Mouse (Mus musculus) liver (tissue): ENCODE data around the gene Cttnbp2nl.

ENCODE experiments used
- DNase-seq: peaks from one replicate; pipeline ENCODE4 v3.0.0-alpha.2; 2020; ENCODE audit warnings: mixed read lengths

The Cttnbp2nl gene

GRCm38 (mm10) chr3:105058627-105059513 is 5.9 kb upstream of the Cttnbp2nl start:
- DNase-seq = peak; percentile 70

- no peak for DNase-seq
Measured at GRCm38 (mm10) chr3:105055666-105056065, 2.7 kb upstream of the Cttnbp2nl start.

GRCm38 (mm10) chr3:105054952-105055351 is 2.0 kb upstream of the Cttnbp2nl start:
- DNase-seq = no peak

GRCm38 (mm10) chr3:105053698-105054001 is 704 bp upstream of the Cttnbp2nl start:
- DNase-seq = no peak

GRCm38 (mm10) chr3:105052171-105052936 is 592 bp downstream of the Cttnbp2nl start:
- DNase-seq = no peak

GRCm38 (mm10) chr3:105051103-105051502 is 1.8 kb downstream of the Cttnbp2nl start:
- no peak for DNase-seq

GRCm38 (mm10) chr3:105049848-105050247 is 3.1 kb downstream of the Cttnbp2nl start:
- no peak for DNase-seq

GRCm38 (mm10) chr3:105047616-105048015 is 5.3 kb downstream of the Cttnbp2nl start:
- DNase-seq = no peak

GRCm38 (mm10) chr3:105046870-105047269 is 6.1 kb downstream of the Cttnbp2nl start:
- DNase-seq = no peak

- DNase-seq = no peak
Measured at GRCm38 (mm10) chr3:105043746-105044145, 9.2 kb downstream of the Cttnbp2nl start.

- no peak for DNase-seq
Measured at GRCm38 (mm10) chr3:105040983-105041625, 11.8 kb downstream of the Cttnbp2nl start.

- DNase-seq = no peak
Measured at GRCm38 (mm10) chr3:105040002-105040401, 12.9 kb downstream of the Cttnbp2nl start.

- DNase-seq = no peak
Measured at GRCm38 (mm10) chr3:105037240-105037770, 15.6 kb downstream of the Cttnbp2nl start.

- DNase-seq = no peak
Measured at GRCm38 (mm10) chr3:105036281-105036847, 16.6 kb downstream of the Cttnbp2nl start.

GRCm38 (mm10) chr3:105023371-105024005 is 29.5 kb downstream of the Cttnbp2nl start:
- DNase-seq = peak; percentile 9

GRCm38 (mm10) chr3:105019826-105020692 is 32.9 kb downstream of the Cttnbp2nl start:
- DNase-seq = no peak

GRCm38 (mm10) chr3:105018783-105019105 is 34.2 kb downstream of the Cttnbp2nl start:
- DNase-seq = no peak

- DNase-seq = no peak
Measured at GRCm38 (mm10) chr3:105018085-105018782, 34.7 kb downstream of the Cttnbp2nl start.

GRCm38 (mm10) chr3:105017314-105017713 is 35.6 kb downstream of the Cttnbp2nl start:
- DNase-seq = no peak

- DNase-seq = no peak
Measured at GRCm38 (mm10) chr3:105016204-105016603, 36.7 kb downstream of the Cttnbp2nl start.

GRCm38 (mm10) chr3:105014908-105015307 is 38.0 kb downstream of the Cttnbp2nl start:
- no peak for DNase-seq
